Mouse (Mus musculus) liver (tissue): ENCODE measurements around the gene Slc16a5.
"Not testable (repeated sequence)": the region's sequence is repeated elsewhere in the genome, so short reads cannot be mapped to it uniquely, and the experiment has no call there.

ENCODE experiments used
- DNase-seq: peaks from one replicate; pipeline ENCODE4 v3.0.0-alpha.2; 2020; ENCODE audit warnings: mixed read lengths

The Slc16a5 gene

GRCm38 (mm10) chr11:115448075-115448474 lies 14.2 kb upstream of the Slc16a5 start:
- DNase-seq, result peak; percentile 42

GRCm38 (mm10) chr11:115448998-115449397 lies 13.3 kb upstream of the Slc16a5 start:
- DNase-seq, result peak; percentile 21

GRCm38 (mm10) chr11:115450176-115450575 lies 12.1 kb upstream of the Slc16a5 start:
- DNase-seq, result no peak

GRCm38 (mm10) chr11:115451781-115452241 lies 10.5 kb upstream of the Slc16a5 start:
- no peak for DNase-seq

- no peak for DNase-seq
Observed at GRCm38 (mm10) chr11:115452281-115452860, 9.9 kb upstream of the Slc16a5 start.

GRCm38 (mm10) chr11:115453306-115453705 lies 9.0 kb upstream of the Slc16a5 start:
- DNase-seq, result no peak

GRCm38 (mm10) chr11:115454822-115455221 lies 7.5 kb upstream of the Slc16a5 start:
- not testable (repeated sequence) for DNase-seq

- no peak for DNase-seq
Observed at GRCm38 (mm10) chr11:115455619-115456018, 6.7 kb upstream of the Slc16a5 start.

GRCm38 (mm10) chr11:115456182-115456581 lies 6.1 kb upstream of the Slc16a5 start:
- no peak for DNase-seq

GRCm38 (mm10) chr11:115457405-115457804 lies 4.9 kb upstream of the Slc16a5 start:
- DNase-seq, result no peak

- no peak for DNase-seq
Observed at GRCm38 (mm10) chr11:115460976-115461375, 1.3 kb upstream of the Slc16a5 start.

- DNase-seq, result no peak
Observed at GRCm38 (mm10) chr11:115461846-115462242, 430 bp upstream of the Slc16a5 start.

GRCm38 (mm10) chr11:115463397-115463796 lies 1.1 kb downstream of the Slc16a5 start:
- no peak for DNase-seq

GRCm38 (mm10) chr11:115464851-115465250 lies 2.6 kb downstream of the Slc16a5 start:
- DNase-seq, result no peak

GRCm38 (mm10) chr11:115467217-115467618 lies 4.9 kb downstream of the Slc16a5 start:
- DNase-seq, result no peak

GRCm38 (mm10) chr11:115472183-115472582 lies 9.9 kb downstream of the Slc16a5 start:
- DNase-seq, result peak; percentile 2

- peak; percentile 95 for DNase-seq
Observed at GRCm38 (mm10) chr11:115473626-115474275, 11.5 kb downstream of the Slc16a5 start.

GRCm38 (mm10) chr11:115475025-115475757 lies 12.9 kb downstream of the Slc16a5 start, which contains the start of gene Armc7:
Armc7 (plus strand) TSS chr11:115475667.
- peak; percentile 95 for DNase-seq

GRCm38 (mm10) chr11:115475758-115476237 lies 13.5 kb downstream of the Slc16a5 start:
- no peak for DNase-seq

- not testable (repeated sequence) for DNase-seq
Observed at GRCm38 (mm10) chr11:115476630-115477029, 14.4 kb downstream of the Slc16a5 start.

GRCm38 (mm10) chr11:115477388-115477787 lies 15.1 kb downstream of the Slc16a5 start:
- DNase-seq, result not testable (repeated sequence)

GRCm38 (mm10) chr11:115478296-115478938 lies 16.1 kb downstream of the Slc16a5 start:
- DNase-seq, result no peak
